In the genomic region with DNA sequence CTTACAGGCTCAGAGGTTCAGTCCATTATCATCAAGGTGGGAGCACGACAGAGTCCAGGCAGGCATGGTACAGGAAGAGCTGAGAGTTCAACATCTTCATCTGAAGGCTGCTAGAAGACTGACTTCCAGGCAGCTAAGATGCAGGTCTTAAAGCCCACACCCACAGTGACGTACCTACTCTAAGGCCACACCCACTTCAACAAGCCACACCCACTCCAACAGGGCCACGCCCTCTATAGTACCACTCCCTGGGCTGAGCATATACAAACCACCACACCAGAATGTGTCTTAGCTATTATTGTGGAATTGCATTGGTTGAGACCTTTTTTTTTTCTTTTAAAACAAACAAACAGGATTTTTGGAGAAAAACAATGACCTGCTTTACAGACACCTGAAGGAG, we compare ENCODE assay signal across 14 mouse cellular contexts. TPM values are rescaled to one million over a fixed set of nuclear protein-coding genes. Genes with fewer than 3 reads are reported as not detected.
A peak's percentile ranks its signal among the peaks of the same experiment; 100 is the strongest.
DNase-seq lines count a peak whose midpoint lies in the region; ATAC-seq and TF ChIP-seq lines count a peak whose summit lies in the region.
"Had no signal": no experiment of that assay in that cellular context is flagged by ENCODE, and none has a peak within 500 bp of the region (broad histone marks: within the 10 kb centered on the region; RNA-seq: fewer than 3 reads in every experiment).

No protein-coding gene starts in this region.

- H3K4me2 ChIP-seq in liver, embryonic 11.5 days = no peak overlapping the region
- no peak overlapping the region for H3K4me2 ChIP-seq in stomach, postnatal 0 days (replicated peaks; ENCODE audit: low read depth)

- no peaks in the 10 kb centered on the region for H3K9me3 ChIP-seq in liver, embryonic 11.5 days (ENCODE audit: control insufficient read depth, low read length)
- H3K9me3 ChIP-seq in stomach, postnatal 0 days (ENCODE audit: control insufficient read depth, low read length) = no peaks in the 10 kb centered on the region

- no peak overlapping the region for H3K4me3 ChIP-seq in liver, embryonic 11.5 days (ENCODE audit: low read depth, low read length)
- no peak overlapping the region for H3K4me3 ChIP-seq in stomach, postnatal 0 days (ENCODE audit: low read depth, low read length)
- H3K4me3 ChIP-seq: left cerebral cortex, adult 2 months had no signal

- 46% methylated on average over 3 of the region's 3 CpGs for WGBS in liver, embryonic 11.5 days
- 51% methylated on average over 3 of the region's 3 CpGs for WGBS in stomach, postnatal 0 days

- no peak for TF ChIP-seq CTCF in stomach, postnatal 0 days (IDR thresholded peaks at IDR 0.05; ENCODE audit: low read depth)

- H3K27me3 ChIP-seq in liver, embryonic 11.5 days (replicated peaks; ENCODE audit: control insufficient read depth, insufficient read depth, low read length) = no peaks in the 10 kb centered on the region
- H3K27me3 ChIP-seq in stomach, postnatal 0 days (ENCODE audit: control insufficient read depth, insufficient read depth, low read length) = no peaks in the 10 kb centered on the region

- no peak overlapping the region for H3K27ac ChIP-seq in liver, embryonic 11.5 days (ENCODE audit: low read depth, low read length)
- H3K27ac ChIP-seq in stomach, postnatal 0 days (replicated peaks) = no peak overlapping the region
- H3K27ac ChIP-seq: left cerebral cortex, adult 2 months had no signal

- H3K36me3 ChIP-seq in liver, embryonic 11.5 days (ENCODE audit: control insufficient read depth, insufficient read depth, low read length) = no peaks in the 10 kb centered on the region
- no peaks in the 10 kb centered on the region for H3K36me3 ChIP-seq in stomach, postnatal 0 days (ENCODE audit: control insufficient read depth, insufficient read depth, low read length)

- no peaks in the 10 kb centered on the region for H3K4me1 ChIP-seq in liver, embryonic 11.5 days (replicated peaks; ENCODE audit: control insufficient read depth, insufficient read depth, low read length)
- no peaks in the 10 kb centered on the region for H3K4me1 ChIP-seq in stomach, postnatal 0 days (replicated peaks; ENCODE audit: control insufficient read depth, insufficient read depth)

- no peak overlapping the region for H3K9ac ChIP-seq in liver, embryonic 11.5 days (ENCODE audit: low read depth, low read length)
- H3K9ac ChIP-seq in stomach, postnatal 0 days (ENCODE audit: low read length) = no peak overlapping the region

- DNase-seq in thymus, postnatal 4 days = peak; percentile 54
- no peak for DNase-seq in thymus, adult 18-20 months
- peak; percentile 34 for DNase-seq in T-cell, adult 2 months (ENCODE audit: low spot score)
- no peak for DNase-seq in liver, embryonic 11.5 days (ENCODE audit: low spot score)
- DNase-seq in stomach, postnatal 0 days (ENCODE audit: low spot score) = peak; percentile 56
- no peak for DNase-seq in adrenal gland, postnatal 14 days
- no peak for DNase-seq in heart, adult 9 months (ENCODE audit: low spot score in 2 of 2)
- no peak for DNase-seq in gastrocnemius, postnatal 10 days
- DNase-seq: cerebellum, postnatal 14 days; gastrocnemius, postnatal 36 days; kidney, postnatal 25 days had no signal

- ATAC-seq in liver, embryonic 11.5 days (replicated peaks; ENCODE audit: low FRiP score) = peak; percentile 75; the same call in 1 of the 2 replicates
- ATAC-seq in stomach, postnatal 0 days (ENCODE audit: low FRiP score, low TSS enrichment) = peak; percentile 79
- ATAC-seq: forebrain, embryonic 14.5 days had no signal

- TF ChIP-seq EP300 in stomach, postnatal 0 days (optimal IDR thresholded peaks at IDR 0.05) = no peak

RNA-seq across cellular contexts. Expression of gene Kctd10, which starts 34.8 kb away (rescaled TPM):
- 59.1 and 64.1 TPM in 2 replicates for polyA plus RNA-seq in liver, embryonic 11.5 days (2014; fragmentation: Nextera tagmentation; extraction: Ambion mirVana)
- polyA plus RNA-seq in stomach, postnatal 0 days (2015; fragmentation: Nextera tagmentation; extraction: Ambion mirVana) = 93.4 and 96.4 TPM in 2 replicates
- 65.5 and 75.1 TPM in 2 replicates for total RNA-seq in adrenal gland, postnatal 14 days (2021)
- 10 to 100 TPM; 28.3 to 30.8 TPM for total RNA-seq in gastrocnemius, postnatal 10 days (2021)

RNA-seq across cellular contexts. Expression of gene Ube3b, which starts 34.9 kb away (rescaled TPM):
- polyA plus RNA-seq in liver, embryonic 11.5 days (2014; fragmentation: Nextera tagmentation; extraction: Ambion mirVana) = 41.1 and 41.4 TPM in 2 replicates
- 19.4 and 20.9 TPM in 2 replicates for polyA plus RNA-seq in stomach, postnatal 0 days (2015; fragmentation: Nextera tagmentation; extraction: Ambion mirVana)
- total RNA-seq in adrenal gland, postnatal 14 days (2021) = 61.5 and 74.2 TPM in 2 replicates
- total RNA-seq in gastrocnemius, postnatal 10 days (2021) = 10 to 100 TPM; 52.3 to 55.6 TPM

RNA-seq across cellular contexts. Expression of gene Myo1h, which starts 56.6 kb away (rescaled TPM):
- polyA plus RNA-seq in liver, embryonic 11.5 days (2014; fragmentation: Nextera tagmentation; extraction: Ambion mirVana) = 0.40 and 0.45 TPM in 2 replicates
- polyA plus RNA-seq in stomach, postnatal 0 days (2015; fragmentation: Nextera tagmentation; extraction: Ambion mirVana) = 3.0 and 3.8 TPM in 2 replicates
- 0.63 and 1.6 TPM in 2 replicates for total RNA-seq in adrenal gland, postnatal 14 days (2021)
- total RNA-seq in gastrocnemius, postnatal 10 days (2021) = under 1 TPM; 0.43 to 0.78 TPM
- polyA plus RNA-seq: liver, adult 2 months had no signal

Comparison
In these comparisons a context has a peak if more than half of its experiments do, and no peak if none do; other contexts are left out.
1. DNase-seq: peak in thymus, postnatal 4 days (single experiment), T-cell, adult 2 months (single experiment) and stomach, postnatal 0 days (single experiment); none in thymus, adult 18-20 months (0 of 2), liver, embryonic 11.5 days (single experiment), adrenal gland, postnatal 14 days (single experiment), heart, adult 9 months (0 of 2) and gastrocnemius, postnatal 10 days (single experiment).